Mouse (Mus musculus): Measurements from ENCODE around the gene Dtx2.

DNA sequence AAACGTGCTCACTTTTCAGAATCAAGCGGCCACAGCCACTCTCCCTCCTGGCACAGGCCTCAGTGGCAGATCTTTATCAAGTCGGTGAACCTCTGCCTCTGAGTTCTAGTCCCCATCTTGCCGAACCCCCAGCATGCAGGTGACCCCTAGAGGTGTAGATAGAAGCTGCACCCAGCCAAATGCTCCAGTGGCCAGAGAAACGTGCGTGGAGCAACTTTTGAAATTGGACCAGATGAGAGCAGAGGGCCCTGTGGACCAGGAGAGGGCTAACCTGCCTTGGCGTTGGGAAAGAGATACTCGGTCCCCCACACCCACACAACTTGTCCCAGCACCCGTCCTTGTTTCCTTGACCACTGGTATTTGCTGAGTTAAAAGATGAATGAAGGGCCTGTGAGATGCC is 50.8 kb downstream of the Dtx2 start:
- no peak for TF ChIP-seq EP300 (IDR thresholded peaks at IDR 0.05; ENCODE audit: insufficient read depth, low read depth, low read length)
- TF ChIP-seq POLR2A (IDR thresholded peaks at IDR 0.05; ENCODE audit: insufficient read depth, low read depth, low read length) = no peak
